Mouse (Mus musculus) 416B (cell line): ENCODE results near the gene Tmem247.

Experiments used
- DNase-seq: peaks from one replicate; pipeline ENCODE4 v3.0.0; 2011; ENCODE audit warnings: low read depth

The Tmem247 gene

GRCm38 (mm10) chr17:86963586-86963902, 46.4 kb downstream of the Tmem247 start:
- no peak for DNase-seq

- no peak for DNase-seq
These were observed 46.9 kb downstream of the Tmem247 start for GRCm38 (mm10) chr17:86964041-86964440.

- peak; percentile 84 for DNase-seq
These were observed 47.4 kb downstream of the Tmem247 start for GRCm38 (mm10) chr17:86964502-86964901.

- no peak for DNase-seq
These were observed 48.0 kb downstream of the Tmem247 start for GRCm38 (mm10) chr17:86965121-86965520.

- DNase-seq = no peak
These were observed 48.9 kb downstream of the Tmem247 start for GRCm38 (mm10) chr17:86966040-86966439.

- DNase-seq = no peak
These were observed 49.9 kb downstream of the Tmem247 start for GRCm38 (mm10) chr17:86967048-86967447.

GRCm38 (mm10) chr17:86967536-86968525, 50.7 kb downstream of the Tmem247 start:
- no peak for DNase-seq

GRCm38 (mm10) chr17:86968581-86968980, 51.4 kb downstream of the Tmem247 start:
- no peak for DNase-seq

- peak; percentile 19 for DNase-seq
These were observed 52.4 kb downstream of the Tmem247 start for GRCm38 (mm10) chr17:86969582-86969981.

GRCm38 (mm10) chr17:86970026-86970750, 53.0 kb downstream of the Tmem247 start:
- DNase-seq = no peak

- DNase-seq = no peak
These were observed 53.9 kb downstream of the Tmem247 start for GRCm38 (mm10) chr17:86971036-86971435.

- DNase-seq = no peak
These were observed 54.7 kb downstream of the Tmem247 start for GRCm38 (mm10) chr17:86971860-86972259.
